Mouse (Mus musculus): ENCODE data around the gene Slc38a11.

DNA sequence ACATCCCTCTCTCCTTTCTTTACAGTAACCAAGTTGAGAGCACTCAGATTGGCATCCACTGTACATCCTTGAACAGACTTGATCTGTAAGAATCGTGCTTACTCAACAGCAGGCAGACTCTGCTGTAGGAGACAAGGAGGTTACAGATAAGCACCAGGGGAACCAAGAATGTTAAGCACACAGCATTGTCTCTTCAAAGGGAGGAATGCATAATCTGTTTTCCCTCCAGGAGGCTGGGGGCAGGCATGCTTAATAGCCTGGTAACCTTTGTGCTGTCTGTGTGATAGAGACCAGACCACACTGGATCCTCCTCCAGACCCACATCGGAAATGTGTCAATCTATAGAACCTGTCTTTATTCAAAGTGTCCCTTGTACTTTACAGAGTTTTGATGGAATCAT, 67.3 kb downstream of the Slc38a11 start:
- TF ChIP-seq POLR2A (IDR thresholded peaks at IDR 0.05; ENCODE audit: extremely low read depth, insufficient read depth, low read length) (no peak), CTCF (IDR thresholded peaks at IDR 0.05; ENCODE audit: extremely low read depth, insufficient read depth, low read length) (no peak)
